Mouse (Mus musculus): ENCODE results near the gene Gm20518. TPM values are rescaled to one million over a fixed set of nuclear protein-coding genes. Genes with fewer than 3 reads are reported as not detected.

The Gm20518 gene
- polyA plus RNA-seq, 1 experiment, result 2.6 TPM

- Histone ChIP-seq H3K27ac (ENCODE audit: insufficient read depth, low read length) (no peak overlapping the region), H3K4me1 (ENCODE audit: control insufficient read depth, insufficient read depth, low read length) (0 out of 2 replicates have a peak, but pooled peaks cover 1% of the 10 kb centered on the region), H3K4me3 (ENCODE audit: insufficient read depth, low read length) (no peak overlapping the region)
- TF ChIP-seq CTCF (IDR thresholded peaks at IDR 0.05; ENCODE audit: extremely low read depth, insufficient read depth, low read length) (no peak), POLR2A (IDR thresholded peaks at IDR 0.05; ENCODE audit: extremely low read depth, insufficient read depth, low read length) (no peak)
Measured at GRCm38 (mm10) chr16:17797812-17798311, 93.6 kb downstream of the Gm20518 start.

- TF ChIP-seq POLR2A (IDR thresholded peaks at IDR 0.05; ENCODE audit: extremely low read depth, insufficient read depth, low read length) (no peak), CTCF (IDR thresholded peaks at IDR 0.05; ENCODE audit: extremely low read depth, insufficient read depth, low read length) (no peak)
- H3K4me1 ChIP-seq (ENCODE audit: control insufficient read depth, insufficient read depth, low read length), result no peaks in the 10 kb centered on the region
- H3K27ac ChIP-seq (ENCODE audit: insufficient read depth, low read length), result no peak within 1 kb of the TSS
- H3K4me3 ChIP-seq (ENCODE audit: insufficient read depth, low read length), result no peak within 1 kb of the TSS; the same call in 1 of the 2 replicates
Measured at GRCm38 (mm10) chr16:17796971-17797811, 94.3 kb downstream of the Gm20518 start, which contains the start of gene Scarf2. Scarf2 (plus strand) TSS chr16:17797282.

- H3K27ac ChIP-seq (ENCODE audit: insufficient read depth, low read length), result no peak overlapping the region
- TF ChIP-seq CTCF (IDR thresholded peaks at IDR 0.05; ENCODE audit: extremely low read depth, insufficient read depth, low read length) (no peak), POLR2A (IDR thresholded peaks at IDR 0.05; ENCODE audit: extremely low read depth, insufficient read depth, low read length) (no peak)
- H3K4me3 ChIP-seq (ENCODE audit: insufficient read depth, low read length), result no peak overlapping the region
- no peaks in the 10 kb centered on the region for H3K4me1 ChIP-seq (ENCODE audit: control insufficient read depth, insufficient read depth, low read length)
Measured at GRCm38 (mm10) chr16:17796519-17796918, 95.0 kb downstream of the Gm20518 start.

- Histone ChIP-seq H3K27ac (ENCODE audit: insufficient read depth, low read length) (no peak overlapping the region), H3K4me1 (ENCODE audit: control insufficient read depth, insufficient read depth, low read length) (no peaks in the 10 kb centered on the region), H3K4me3 (ENCODE audit: insufficient read depth, low read length) (no peak overlapping the region)
- no peak for TF ChIP-seq POLR2A (IDR thresholded peaks at IDR 0.05; ENCODE audit: extremely low read depth, insufficient read depth, low read length)
- no peak for TF ChIP-seq CTCF (IDR thresholded peaks at IDR 0.05; ENCODE audit: extremely low read depth, insufficient read depth, low read length)
Measured at GRCm38 (mm10) chr16:17795643-17796042, 95.8 kb downstream of the Gm20518 start.

- no peak overlapping the region for H3K27ac ChIP-seq (ENCODE audit: insufficient read depth, low read length)
- no peak for TF ChIP-seq POLR2A (IDR thresholded peaks at IDR 0.05; ENCODE audit: extremely low read depth, insufficient read depth, low read length)
- H3K4me3 ChIP-seq (ENCODE audit: insufficient read depth, low read length), result no peak overlapping the region
- H3K4me1 ChIP-seq (ENCODE audit: control insufficient read depth, insufficient read depth, low read length), result no peaks in the 10 kb centered on the region
Measured at GRCm38 (mm10) chr16:17794047-17794446, 97.4 kb downstream of the Gm20518 start.

GRCm38 (mm10) chr16:17792728-17793127 lies 98.7 kb downstream of the Gm20518 start:
- Histone ChIP-seq H3K4me1 (ENCODE audit: control insufficient read depth, insufficient read depth, low read length) (no peaks in the 10 kb centered on the region), H3K27ac (ENCODE audit: insufficient read depth, low read length) (no peak overlapping the region), H3K4me3 (ENCODE audit: insufficient read depth, low read length) (no peak overlapping the region)
- TF ChIP-seq CTCF (IDR thresholded peaks at IDR 0.05; ENCODE audit: extremely low read depth, insufficient read depth, low read length), result no peak
- no peak for TF ChIP-seq POLR2A (IDR thresholded peaks at IDR 0.05; ENCODE audit: extremely low read depth, insufficient read depth, low read length)

GRCm38 (mm10) chr16:17785337-17785736 lies 106.1 kb downstream of the Gm20518 start:
- no peak overlapping the region for H3K27ac ChIP-seq (ENCODE audit: insufficient read depth, low read length)
- no peak overlapping the region for H3K4me3 ChIP-seq (ENCODE audit: insufficient read depth, low read length)
- TF ChIP-seq POLR2A (IDR thresholded peaks at IDR 0.05; ENCODE audit: extremely low read depth, insufficient read depth, low read length) (no peak), CTCF (IDR thresholded peaks at IDR 0.05; ENCODE audit: extremely low read depth, insufficient read depth, low read length) (peak; percentile 26; the same call in 1 of the 2 replicates)
- no peaks in the 10 kb centered on the region for H3K4me1 ChIP-seq (ENCODE audit: control insufficient read depth, insufficient read depth, low read length)

Other genes with a start within 250 kb of the Gm20518 start
- 33.0 and 39.9 TPM in 2 replicates for gene Ccdc74a, start 245.2 kb downstream of the Gm20518 start, polyA plus RNA-seq (2012; rRNA removed)
- gene Med15, start 158.8 kb downstream of the Gm20518 start, polyA plus RNA-seq (2012; rRNA removed), result 65.9 and 67.5 TPM in 2 replicates
- 107 and 126 TPM in 2 replicates for gene Klhl22, start 132.1 kb downstream of the Gm20518 start, polyA plus RNA-seq (2012; rRNA removed)
- gene Scarf2, start 94.4 kb downstream of the Gm20518 start, polyA plus RNA-seq (2012; rRNA removed), result 3.5 and 3.7 TPM in 2 replicates
- gene B830017H08Rik, start 58.5 kb downstream of the Gm20518 start, polyA plus RNA-seq (2012; rRNA removed), result 5.3 and 7.4 TPM in 2 replicates
- 19.0 and 19.4 TPM in 2 replicates for gene Car15, start 53.3 kb downstream of the Gm20518 start, polyA plus RNA-seq (2012; rRNA removed)
- 0.08 and 0.10 TPM in 2 replicates for gene Tssk1, start 2.6 kb upstream of the Gm20518 start, polyA plus RNA-seq (2012; rRNA removed)
- 81.0 and 83.6 TPM in 2 replicates for gene Dgcr2, start 6.9 kb upstream of the Gm20518 start, polyA plus RNA-seq (2012; rRNA removed)
- not detected in 2 replicates for gene Tssk2, start 7.0 kb upstream of the Gm20518 start, polyA plus RNA-seq (2012; rRNA removed)
- gene Ess2, start 19.7 kb upstream of the Gm20518 start, polyA plus RNA-seq (2012; rRNA removed), result 39.7 and 46.3 TPM in 2 replicates
- not detected in 2 replicates for gene Gsc2, start 23.4 kb upstream of the Gm20518 start, polyA plus RNA-seq (2012; rRNA removed)
- gene Slc25a1, start 36.5 kb upstream of the Gm20518 start, polyA plus RNA-seq (2012; rRNA removed), result 56.5 and 62.5 TPM in 2 replicates
- not detected in 2 replicates for gene Vpreb2, start 88.8 kb upstream of the Gm20518 start, polyA plus RNA-seq (2012; rRNA removed)
- 113 and 120 TPM in 2 replicates for gene Dgcr6, start 161.2 kb upstream of the Gm20518 start, polyA plus RNA-seq (2012; rRNA removed)
- 72.7 and 86.0 TPM in 2 replicates for gene Prodh, start 198.5 kb upstream of the Gm20518 start, polyA plus RNA-seq (2012; rRNA removed)
- gene Rtn4r, start 236.0 kb upstream of the Gm20518 start, polyA plus RNA-seq (2012; rRNA removed), result 225 and 233 TPM in 2 replicates